Comparison of ENCODE assay signal across 22 mouse cellular contexts in the genomic region with DNA sequence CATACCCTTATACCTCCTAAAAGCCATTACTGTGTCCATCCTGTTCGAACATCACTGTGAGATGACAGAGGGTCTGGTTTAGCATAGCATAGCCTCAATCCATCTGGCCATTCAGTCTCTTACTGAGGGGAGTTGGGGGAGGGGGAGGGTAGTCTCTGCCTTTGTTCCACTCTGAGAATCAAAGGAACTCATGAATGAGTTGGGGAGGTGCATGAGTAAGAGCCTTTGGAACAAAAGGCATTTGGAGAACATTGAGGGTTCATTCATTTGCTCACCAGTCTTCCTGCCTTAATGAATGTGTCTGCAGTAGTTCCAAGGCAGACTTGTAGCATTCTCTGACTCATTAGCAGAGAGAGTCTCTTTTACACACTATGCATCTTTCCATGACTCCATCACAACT. TPM values are rescaled to one million over a fixed set of nuclear protein-coding genes. Genes with fewer than 3 reads are reported as not detected.
DNase-seq lines count a peak whose midpoint lies in the region; ATAC-seq lines count a peak whose summit lies in the region.
"Had no signal": no experiment of that assay in that cellular context is flagged by ENCODE, and none has a peak within 500 bp of the region (broad histone marks: within the 10 kb centered on the region; RNA-seq: fewer than 3 reads in every experiment).

No protein-coding gene starts in this region.

- no peaks in the 10 kb centered on the region for H3K4me1 ChIP-seq in intestine, embryonic 15.5 days (replicated peaks)
- H3K4me1 ChIP-seq in intestine, embryonic 16.5 days (ENCODE audit: control insufficient read depth, insufficient read depth, low read length) = no peaks in the 10 kb centered on the region
- H3K4me1 ChIP-seq in heart, embryonic 11.5 days (ENCODE audit: control insufficient read depth, insufficient read depth, low read length) = no peaks in the 10 kb centered on the region

- no peaks in the 10 kb centered on the region for H3K27me3 ChIP-seq in intestine, embryonic 15.5 days (replicated peaks)
- H3K27me3 ChIP-seq in intestine, embryonic 16.5 days (replicated peaks; ENCODE audit: control insufficient read depth, insufficient read depth, low read length) = no peaks in the 10 kb centered on the region
- no peaks in the 10 kb centered on the region for H3K27me3 ChIP-seq in heart, embryonic 11.5 days (ENCODE audit: control insufficient read depth, insufficient read depth, low read length)
- H3K27me3 ChIP-seq: CH12.LX; liver, embryonic 13.5 days had no signal

- H3K36me3 ChIP-seq in intestine, embryonic 15.5 days = no peaks in the 10 kb centered on the region
- no peaks in the 10 kb centered on the region for H3K36me3 ChIP-seq in intestine, embryonic 16.5 days (ENCODE audit: control insufficient read depth, insufficient read depth, low read length)
- no peaks in the 10 kb centered on the region for H3K36me3 ChIP-seq in heart, embryonic 11.5 days (ENCODE audit: control insufficient read depth, insufficient read depth, low read length)
- H3K36me3 ChIP-seq: liver, embryonic 13.5 days had no signal

- no peaks in the 10 kb centered on the region for H3K9me3 ChIP-seq in intestine, embryonic 15.5 days
- no peaks in the 10 kb centered on the region for H3K9me3 ChIP-seq in intestine, embryonic 16.5 days (ENCODE audit: control insufficient read depth, low read length)
- H3K9me3 ChIP-seq in heart, embryonic 11.5 days (replicated peaks; ENCODE audit: control insufficient read depth, low read length) = no peaks in the 10 kb centered on the region
- H3K9me3 ChIP-seq: heart, embryonic 10.5 days; liver, embryonic 13.5 days had no signal

- H3K4me3 ChIP-seq in intestine, embryonic 15.5 days (replicated peaks) = no peak overlapping the region
- H3K4me3 ChIP-seq in intestine, embryonic 16.5 days (ENCODE audit: low read length) = no peak overlapping the region
- no peak overlapping the region for H3K4me3 ChIP-seq in heart, embryonic 11.5 days (ENCODE audit: low read depth, low read length)
- H3K4me3 ChIP-seq: heart, embryonic 10.5 days; layer of hippocampus, adult 2 months; left cerebral cortex, adult 2 months; liver, embryonic 13.5 days had no signal

- no peak overlapping the region for H3K9ac ChIP-seq in intestine, embryonic 15.5 days
- H3K9ac ChIP-seq in intestine, embryonic 16.5 days (ENCODE audit: low read depth, low read length) = no peak overlapping the region
- no peak overlapping the region for H3K9ac ChIP-seq in heart, embryonic 11.5 days (ENCODE audit: low read depth, low read length)
- H3K9ac ChIP-seq: liver, embryonic 13.5 days had no signal

- no peak overlapping the region for H3K4me2 ChIP-seq in intestine, embryonic 15.5 days (replicated peaks)
- H3K4me2 ChIP-seq in intestine, embryonic 16.5 days (ENCODE audit: low read depth, low read length) = no peak overlapping the region
- H3K4me2 ChIP-seq in heart, embryonic 11.5 days = no peak overlapping the region
- H3K4me2 ChIP-seq: liver, embryonic 13.5 days had no signal

- H3K27ac ChIP-seq in intestine, embryonic 15.5 days = no peak overlapping the region
- no peak overlapping the region for H3K27ac ChIP-seq in intestine, embryonic 16.5 days (ENCODE audit: low read length)
- no peak overlapping the region for H3K27ac ChIP-seq in heart, embryonic 11.5 days (ENCODE audit: low read depth, low read length)
- H3K27ac ChIP-seq: heart, embryonic 10.5 days; hindbrain, postnatal 0 days; layer of hippocampus, adult 2 months; left cerebral cortex, adult 2 months; liver, embryonic 13.5 days had no signal

- WGBS in intestine, embryonic 15.5 days = 75% methylated on average over 1 of the region's 1 CpGs
- 76% methylated on average over 1 of the region's 1 CpGs for WGBS in intestine, embryonic 16.5 days
- WGBS in heart, embryonic 11.5 days (ENCODE audit: insufficient replicate concordance) = 79% methylated on average over 1 of the region's 1 CpGs

- peak; percentile 41 for DNase-seq in retina, postnatal 1 day
- no peak for DNase-seq in retina, embryonic 14.5 days (ENCODE audit: low spot score)
- DNase-seq in embryo, embryonic 11 days = peak; percentile 27
- no peak for DNase-seq in left cerebral cortex, adult 11 months (ENCODE audit: low spot score)
- DNase-seq: adrenal gland, postnatal 10 days; B cell, adult 2 months; cerebellum, adult 8-10 months; kidney, adult 18-20 months; kidney, postnatal 10 days; liver, embryonic 13.5 days; lung, adult 2 months; lung, postnatal 14 days; right cerebral cortex, postnatal 25 days; spleen, adult 18-20 months had no signal

- ATAC-seq in intestine, embryonic 15.5 days = peak; percentile 15; the same call in 1 of the 2 replicates
- no peak for ATAC-seq in intestine, embryonic 16.5 days
- no peak for ATAC-seq in heart, embryonic 11.5 days (replicated peaks; ENCODE audit: insufficient number of reproducible peaks, low FRiP score, low TSS enrichment)
- ATAC-seq: hindbrain, postnatal 0 days had no signal

RNA-seq across cellular contexts. Expression of a gene that starts 37.1 kb away (rescaled TPM):
- 39.5 and 41.0 TPM in 2 replicates for polyA plus RNA-seq in intestine, embryonic 15.5 days (2015; fragmentation: Nextera tagmentation; extraction: Ambion mirVana)
- polyA plus RNA-seq in intestine, embryonic 16.5 days (2015; fragmentation: Nextera tagmentation; extraction: Ambion mirVana) = 47.8 and 61.2 TPM in 2 replicates
- polyA plus RNA-seq in heart, embryonic 11.5 days (2014; fragmentation: Nextera tagmentation; extraction: Ambion mirVana) = 13.0 and 14.8 TPM in 2 replicates

Comparison
In these comparisons a context has a peak if more than half of its experiments do, and no peak if none do; other contexts are left out.
1. DNase-seq: peak in retina, postnatal 1 day (single experiment) and embryo, embryonic 11 days (single experiment); none in retina, embryonic 14.5 days (single experiment) and left cerebral cortex, adult 11 months (single experiment).